Mouse (Mus musculus): ENCODE data around the gene Ackr2. TPM values are rescaled to one million over a fixed set of nuclear protein-coding genes. Genes with fewer than 3 reads are reported as not detected.

Gene Ackr2
- polyA plus RNA-seq, 1 experiment from 2014 or later, result 0.19 TPM

DNA sequence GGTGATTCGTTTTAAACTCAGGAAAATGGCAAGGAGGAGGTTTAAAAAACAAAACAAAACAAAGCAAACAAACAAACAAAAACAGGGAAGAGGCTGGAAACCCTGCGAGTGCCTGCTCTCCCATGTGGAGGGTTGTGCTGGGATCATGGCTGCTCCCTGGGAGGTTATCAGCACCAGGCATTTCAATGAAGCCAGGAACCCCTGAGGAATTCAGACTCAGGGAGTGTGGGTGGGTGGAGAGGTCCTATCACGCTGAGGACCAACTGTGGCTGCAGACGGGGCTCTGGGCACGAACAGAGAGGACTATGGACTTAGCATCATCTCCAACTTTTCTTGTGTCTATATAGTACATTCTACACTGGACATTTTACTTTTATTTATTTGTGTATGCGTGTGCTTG lies 1.2 kb downstream of the Ackr2 start:
- ATAC-seq (replicated peaks; ENCODE audit: low FRiP score), result no peak
- Histone ChIP-seq H3K4me3 (ENCODE audit: low read depth, low read length) (no peak overlapping the region), H3K27me3 (replicated peaks; ENCODE audit: control insufficient read depth, insufficient read depth, low read length) (no peaks in the 10 kb centered on the region), H3K9me3 (ENCODE audit: control insufficient read depth, low read length) (no peaks in the 10 kb centered on the region), H3K27ac (ENCODE audit: low read depth, low read length) (no peak overlapping the region), H3K4me2 (no peak overlapping the region), H3K9ac (ENCODE audit: low read depth, low read length) (no peak overlapping the region), H3K36me3 (ENCODE audit: control insufficient read depth, insufficient read depth, low read length) (no peaks in the 10 kb centered on the region), H3K4me1 (replicated peaks; ENCODE audit: control insufficient read depth, insufficient read depth, low read length) (no peaks in the 10 kb centered on the region)
- no peak for DNase-seq (ENCODE audit: low spot score)
- WGBS, result 41% methylated on average over 6 of the region's 6 CpGs

DNA sequence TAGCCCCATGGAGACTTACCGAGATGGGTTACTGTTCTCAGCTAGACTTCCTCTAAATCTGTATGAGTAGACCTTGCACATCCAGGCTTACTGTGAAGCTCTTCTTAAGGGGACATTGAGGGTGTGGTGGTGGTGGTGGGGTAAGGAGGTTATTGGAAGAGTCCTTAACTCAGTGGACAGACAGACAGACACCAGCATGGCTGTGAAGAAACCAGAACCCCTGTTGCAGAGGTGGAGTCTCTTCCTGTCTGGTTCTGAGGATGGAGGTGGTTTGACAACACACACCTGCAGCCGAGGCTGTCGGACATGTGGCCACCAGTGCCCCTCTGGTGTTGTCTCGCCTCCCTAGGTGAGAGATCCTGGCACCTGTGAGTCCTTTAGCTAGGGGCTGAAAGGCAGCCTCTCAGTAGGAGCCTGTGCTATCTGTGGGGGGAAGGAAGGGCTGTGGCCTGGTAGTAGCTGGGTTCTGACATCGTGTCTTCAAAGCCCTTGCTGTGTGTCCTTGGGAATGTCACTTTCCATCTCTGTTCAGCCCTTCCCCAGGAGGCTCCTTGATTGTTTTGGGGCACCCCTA lies 2.2 kb downstream of the Ackr2 start:
- no peaks in the 10 kb centered on the region for H3K27me3 ChIP-seq (replicated peaks; ENCODE audit: control insufficient read depth, insufficient read depth, low read length)
- no peak overlapping the region for H3K27ac ChIP-seq (ENCODE audit: low read depth, low read length)
- no peak for ATAC-seq (replicated peaks; ENCODE audit: low FRiP score)
- H3K36me3 ChIP-seq (ENCODE audit: control insufficient read depth, insufficient read depth, low read length), result no peaks in the 10 kb centered on the region
- 72% methylated on average over 5 of the region's 5 CpGs for WGBS
- no peak overlapping the region for H3K9ac ChIP-seq (ENCODE audit: low read depth, low read length)
- H3K4me2 ChIP-seq, result no peak overlapping the region
- no peaks in the 10 kb centered on the region for H3K9me3 ChIP-seq (ENCODE audit: control insufficient read depth, low read length)
- no peaks in the 10 kb centered on the region for H3K4me1 ChIP-seq (replicated peaks; ENCODE audit: control insufficient read depth, insufficient read depth, low read length)
- H3K4me3 ChIP-seq (ENCODE audit: low read depth, low read length), result no peak overlapping the region
- no peak for DNase-seq (ENCODE audit: low spot score)

DNA sequence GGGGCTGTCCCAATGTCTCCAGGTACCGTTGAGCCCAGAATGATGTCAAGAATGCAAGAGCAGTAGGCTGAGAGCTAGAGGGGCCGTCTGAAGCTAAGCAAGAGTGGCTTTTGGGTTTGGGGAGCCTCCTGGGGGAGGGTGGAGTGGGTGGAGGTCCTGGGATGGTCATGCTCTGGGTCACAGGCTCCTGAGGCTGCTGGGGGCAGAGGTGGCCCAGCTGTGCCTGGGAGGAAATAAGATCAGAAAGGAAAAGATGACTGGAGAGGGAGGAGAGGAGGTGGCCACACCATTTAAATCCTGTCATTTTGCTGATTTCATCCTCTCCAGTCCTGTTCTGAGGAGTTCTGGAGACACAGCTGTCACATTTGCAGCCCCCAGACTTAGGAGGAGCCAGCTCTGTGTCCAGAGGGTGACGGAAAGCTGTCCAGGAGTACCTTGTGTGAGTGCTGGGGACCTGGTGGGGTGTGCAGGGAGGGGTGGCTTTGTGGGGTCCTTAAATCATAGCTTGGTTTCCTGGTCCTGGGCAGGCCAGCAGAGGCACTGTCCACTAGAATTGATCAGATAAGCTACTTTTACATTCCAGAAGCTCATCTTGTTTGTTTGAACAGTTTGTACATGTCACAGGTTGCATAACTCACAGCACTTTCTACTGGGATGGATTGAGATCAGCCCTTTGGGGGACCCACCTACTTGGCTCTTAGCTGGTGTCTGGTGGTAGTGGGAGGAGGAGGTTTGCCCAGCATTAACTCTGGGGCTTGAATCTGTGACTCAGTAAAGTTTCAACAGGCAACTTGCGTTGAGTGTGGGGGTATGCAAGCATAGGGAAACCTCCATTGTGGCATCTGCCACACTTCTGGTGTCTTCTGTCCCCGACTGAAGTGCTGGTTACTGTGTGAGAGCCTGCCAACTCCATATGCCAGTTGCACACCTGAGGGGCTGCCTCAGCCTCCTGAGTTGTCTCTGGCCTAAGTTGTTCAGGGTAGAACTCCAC lies 3.9 kb downstream of the Ackr2 start:
- Histone ChIP-seq H3K27ac (ENCODE audit: low read depth, low read length) (no peak overlapping the region), H3K4me2 (no peak overlapping the region), H3K4me3 (ENCODE audit: low read depth, low read length) (no peak overlapping the region), H3K27me3 (replicated peaks; ENCODE audit: control insufficient read depth, insufficient read depth, low read length) (no peaks in the 10 kb centered on the region), H3K9ac (ENCODE audit: low read depth, low read length) (no peak overlapping the region), H3K4me1 (replicated peaks; ENCODE audit: control insufficient read depth, insufficient read depth, low read length) (no peaks in the 10 kb centered on the region), H3K36me3 (ENCODE audit: control insufficient read depth, insufficient read depth, low read length) (no peaks in the 10 kb centered on the region), H3K9me3 (ENCODE audit: control insufficient read depth, low read length) (no peaks in the 10 kb centered on the region)
- no peak for ATAC-seq (replicated peaks; ENCODE audit: low FRiP score)
- WGBS, result 65% methylated on average over 5 of the region's 5 CpGs
- DNase-seq (ENCODE audit: low spot score), result no peak

DNA sequence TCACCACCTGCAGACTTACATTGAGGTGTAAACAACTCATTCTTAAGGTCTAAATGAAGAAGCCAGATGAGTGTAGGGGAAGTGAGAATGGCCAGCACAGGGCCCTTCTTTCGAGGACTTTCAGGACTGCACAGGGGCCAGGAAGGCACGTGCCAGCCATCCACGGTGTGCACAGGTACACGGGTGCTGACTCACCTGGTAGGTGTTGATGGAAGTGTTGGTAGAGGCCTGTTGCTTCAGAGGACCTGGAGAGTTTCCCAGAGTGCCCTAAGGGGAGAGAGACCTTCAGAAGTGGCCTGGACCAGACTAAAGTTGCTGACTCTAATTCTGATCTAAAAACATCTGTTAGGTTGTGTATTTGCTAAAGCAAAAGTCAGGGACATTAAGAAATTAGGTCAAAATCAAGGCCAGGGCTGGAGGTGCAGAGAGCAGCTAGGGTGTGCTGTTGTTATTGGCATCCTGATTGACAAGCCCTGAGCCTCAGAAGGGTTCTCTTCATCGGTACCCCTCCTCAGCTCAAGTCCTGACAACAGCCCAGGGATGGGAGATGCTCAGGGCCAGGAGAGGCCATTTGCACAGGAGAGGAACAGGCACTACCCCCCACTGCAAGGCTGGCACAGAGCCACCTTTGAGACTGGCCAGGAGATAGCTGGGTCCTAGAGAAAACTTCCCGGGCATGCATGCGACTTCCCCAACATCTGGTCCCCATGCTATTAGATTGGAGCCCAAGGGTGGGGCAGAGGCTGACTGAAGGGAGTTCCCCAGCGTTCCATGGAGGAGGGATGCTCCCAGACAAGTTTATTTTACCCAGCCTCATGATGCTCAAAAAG lies 5.5 kb downstream of the Ackr2 start:
- no peaks in the 10 kb centered on the region for H3K27me3 ChIP-seq (replicated peaks; ENCODE audit: control insufficient read depth, insufficient read depth, low read length)
- ATAC-seq (replicated peaks; ENCODE audit: low FRiP score), result no peak
- no peak overlapping the region for H3K9ac ChIP-seq (ENCODE audit: low read depth, low read length)
- no peak overlapping the region for H3K4me2 ChIP-seq
- no peaks in the 10 kb centered on the region for H3K4me1 ChIP-seq (replicated peaks; ENCODE audit: control insufficient read depth, insufficient read depth, low read length)
- H3K27ac ChIP-seq (ENCODE audit: low read depth, low read length), result no peak overlapping the region
- DNase-seq (ENCODE audit: low spot score), result no peak
- no peak overlapping the region for H3K4me3 ChIP-seq (ENCODE audit: low read depth, low read length)
- H3K9me3 ChIP-seq (ENCODE audit: control insufficient read depth, low read length), result no peaks in the 10 kb centered on the region
- 81% methylated on average over 8 of the region's 8 CpGs for WGBS
- no peaks in the 10 kb centered on the region for H3K36me3 ChIP-seq (ENCODE audit: control insufficient read depth, insufficient read depth, low read length)

DNA sequence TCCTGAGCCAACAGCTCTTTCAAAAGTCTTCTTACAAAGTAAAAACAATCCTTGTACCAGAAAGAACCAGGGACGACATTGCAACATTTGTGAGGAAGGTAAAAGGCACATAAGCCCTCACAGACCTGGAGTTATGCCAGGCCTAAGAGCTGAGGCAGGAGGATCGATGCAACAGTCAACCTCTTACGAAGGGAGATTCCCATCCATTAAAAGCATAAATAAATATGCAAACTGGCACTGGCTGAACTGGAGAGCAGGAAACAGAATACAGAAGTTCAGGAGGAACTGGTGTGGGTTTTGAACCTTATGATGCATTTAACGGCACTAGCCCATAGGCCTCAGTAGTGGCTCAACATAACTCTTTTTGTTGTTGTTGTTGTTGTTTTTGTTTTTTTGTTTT lies 6.2 kb downstream of the Ackr2 start:
- no peaks in the 10 kb centered on the region for H3K9me3 ChIP-seq (ENCODE audit: control insufficient read depth, low read length)
- DNase-seq (ENCODE audit: low spot score) (no peak), ATAC-seq (replicated peaks; ENCODE audit: low FRiP score) (no peak)
- H3K27me3 ChIP-seq (replicated peaks; ENCODE audit: control insufficient read depth, insufficient read depth, low read length), result no peaks in the 10 kb centered on the region
- no peak overlapping the region for H3K4me2 ChIP-seq
- H3K36me3 ChIP-seq (ENCODE audit: control insufficient read depth, insufficient read depth, low read length), result no peaks in the 10 kb centered on the region
- H3K4me3 ChIP-seq (ENCODE audit: low read depth, low read length), result no peak overlapping the region
- no peak overlapping the region for H3K27ac ChIP-seq (ENCODE audit: low read depth, low read length)
- 78% methylated on average over 4 of the region's 4 CpGs for WGBS
- H3K9ac ChIP-seq (ENCODE audit: low read depth, low read length), result no peak overlapping the region
- H3K4me1 ChIP-seq (replicated peaks; ENCODE audit: control insufficient read depth, insufficient read depth, low read length), result no peaks in the 10 kb centered on the region

DNA sequence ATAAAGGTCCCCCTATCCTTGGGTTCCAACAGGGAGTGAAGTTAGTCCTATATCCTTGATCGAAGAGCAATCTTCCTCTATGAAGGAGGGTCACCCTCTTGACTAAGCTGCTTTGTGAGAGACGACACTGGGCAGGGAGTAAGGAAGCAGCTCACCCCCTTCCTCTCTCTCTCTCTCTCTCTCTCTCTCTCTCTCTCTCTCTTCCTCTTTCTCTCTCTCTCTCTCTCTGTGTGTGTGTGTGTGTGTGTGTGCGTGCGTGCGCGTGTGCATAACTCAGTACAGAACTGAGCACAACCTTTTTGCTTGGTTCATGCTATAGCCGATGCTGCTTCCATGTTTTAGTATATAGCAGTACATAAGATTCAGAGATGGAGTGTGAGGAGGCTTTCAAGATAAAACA lies 6.8 kb downstream of the Ackr2 start:
- no peak overlapping the region for H3K9ac ChIP-seq (ENCODE audit: low read depth, low read length)
- no peak overlapping the region for H3K27ac ChIP-seq (ENCODE audit: low read depth, low read length)
- H3K9me3 ChIP-seq (ENCODE audit: control insufficient read depth, low read length), result no peaks in the 10 kb centered on the region
- H3K4me2 ChIP-seq, result no peak overlapping the region
- no peaks in the 10 kb centered on the region for H3K36me3 ChIP-seq (ENCODE audit: control insufficient read depth, insufficient read depth, low read length)
- H3K4me1 ChIP-seq (replicated peaks; ENCODE audit: control insufficient read depth, insufficient read depth, low read length), result no peaks in the 10 kb centered on the region
- H3K27me3 ChIP-seq (replicated peaks; ENCODE audit: control insufficient read depth, insufficient read depth, low read length), result no peaks in the 10 kb centered on the region
- ATAC-seq (replicated peaks; ENCODE audit: low FRiP score) (no peak), DNase-seq (ENCODE audit: low spot score) (no peak)
- WGBS, result 86% methylated on average over 7 of the region's 7 CpGs
- no peak overlapping the region for H3K4me3 ChIP-seq (ENCODE audit: low read depth, low read length)

DNA sequence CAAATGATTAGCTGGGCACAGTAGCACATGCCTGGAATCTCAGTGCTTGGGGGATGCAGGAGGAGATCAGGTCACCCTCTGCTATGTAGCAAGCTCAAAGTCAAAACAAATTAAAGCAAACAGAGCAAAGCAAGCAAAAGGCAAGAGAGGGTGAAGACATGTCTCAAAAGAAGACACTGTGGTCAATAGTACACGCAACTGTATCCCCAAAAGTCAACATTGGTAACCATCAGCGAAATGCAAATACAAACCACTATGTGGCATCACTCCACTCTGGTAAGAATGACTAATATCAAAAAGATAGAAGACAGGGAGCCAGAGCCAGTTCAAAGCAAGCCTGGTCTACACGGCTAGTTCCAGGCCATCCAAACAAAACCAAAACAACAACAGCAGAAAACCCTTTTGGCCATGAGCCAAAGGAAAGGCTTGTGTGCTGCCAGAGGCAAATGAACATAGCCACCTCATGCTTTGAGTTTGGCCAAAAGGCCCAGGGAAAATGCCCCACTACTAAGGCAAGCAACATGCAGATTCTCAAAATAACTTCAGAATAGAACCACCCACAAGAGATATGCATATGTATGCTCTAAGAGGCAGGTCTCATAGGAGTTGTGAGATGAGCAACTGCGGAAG lies 7.5 kb downstream of the Ackr2 start:
- no peaks in the 10 kb centered on the region for H3K9me3 ChIP-seq (ENCODE audit: control insufficient read depth, low read length)
- no peak for ATAC-seq (replicated peaks; ENCODE audit: low FRiP score)
- no peak overlapping the region for H3K4me2 ChIP-seq
- no peaks in the 10 kb centered on the region for H3K27me3 ChIP-seq (replicated peaks; ENCODE audit: control insufficient read depth, insufficient read depth, low read length)
- H3K9ac ChIP-seq (ENCODE audit: low read depth, low read length), result no peak overlapping the region
- no peak overlapping the region for H3K27ac ChIP-seq (ENCODE audit: low read depth, low read length)
- H3K4me3 ChIP-seq (ENCODE audit: low read depth, low read length), result no peak overlapping the region
- no peak for DNase-seq (ENCODE audit: low spot score)
- no peaks in the 10 kb centered on the region for H3K36me3 ChIP-seq (ENCODE audit: control insufficient read depth, insufficient read depth, low read length)
- WGBS, result 71% methylated on average over 4 of the region's 4 CpGs
- no peaks in the 10 kb centered on the region for H3K4me1 ChIP-seq (replicated peaks; ENCODE audit: control insufficient read depth, insufficient read depth, low read length)

DNA sequence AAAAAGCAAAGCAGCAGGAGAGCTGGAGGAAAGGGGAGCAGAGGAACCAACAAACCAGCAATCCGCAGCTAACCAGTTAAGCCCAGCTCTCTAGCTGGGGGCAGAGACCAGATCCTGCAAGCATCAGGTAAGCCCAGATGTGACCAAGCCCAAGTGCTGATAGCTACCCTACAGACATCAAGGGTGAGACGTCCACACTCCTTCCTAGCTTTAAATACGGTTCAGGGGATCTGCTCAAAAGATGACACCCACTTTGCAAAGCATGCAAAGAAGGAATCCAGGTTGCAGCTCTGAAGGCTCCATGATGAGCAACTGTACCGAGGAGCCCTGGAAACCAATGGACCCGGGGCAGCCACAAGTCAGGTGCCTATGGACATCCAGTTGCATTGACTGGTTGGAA lies 8.3 kb downstream of the Ackr2 start:
- no peaks in the 10 kb centered on the region for H3K9me3 ChIP-seq (ENCODE audit: control insufficient read depth, low read length)
- WGBS, result 72% methylated on average over 5 of the region's 5 CpGs
- no peak overlapping the region for H3K4me2 ChIP-seq
- H3K27me3 ChIP-seq (replicated peaks; ENCODE audit: control insufficient read depth, insufficient read depth, low read length), result no peaks in the 10 kb centered on the region
- H3K4me3 ChIP-seq (ENCODE audit: low read depth, low read length), result no peak overlapping the region
- no peak for ATAC-seq (replicated peaks; ENCODE audit: low FRiP score)
- H3K9ac ChIP-seq (ENCODE audit: low read depth, low read length), result no peak overlapping the region
- H3K27ac ChIP-seq (ENCODE audit: low read depth, low read length), result no peak overlapping the region
- no peaks in the 10 kb centered on the region for H3K4me1 ChIP-seq (replicated peaks; ENCODE audit: control insufficient read depth, insufficient read depth, low read length)
- H3K36me3 ChIP-seq (ENCODE audit: control insufficient read depth, insufficient read depth, low read length), result no peaks in the 10 kb centered on the region
- no peak for DNase-seq (ENCODE audit: low spot score)
